Mouse (Mus musculus) olfactory bulb, adult 2 months (tissue): ENCODE results near the gene Otoa.

Source experiments
- CTCF ChIP-seq: fragments of 200-500 bp; IDR thresholded peaks from 2 replicates; pipeline ENCODE4 v1.5.1; 2012; ENCODE audit warnings: low read depth, mild to moderate bottlenecking, low read length, moderate library complexity; ENCODE audit not compliant: insufficient read depth
- POLR2A ChIP-seq: fragments of 200-500 bp; IDR thresholded peaks from 2 replicates; pipeline ENCODE4 v1.6.1; 2012; ENCODE audit warnings: mild to moderate bottlenecking, low read depth, low read length, moderate library complexity; ENCODE audit not compliant: insufficient read depth

- TF ChIP-seq CTCF: no peak
- no peak for TF ChIP-seq POLR2A
Measured at GRCm38 (mm10) chr7:121071276-121071675, 10.2 kb upstream of the Otoa start.
